Mouse (Mus musculus): ENCODE data around the gene Rimklb.

- TF ChIP-seq CTCF (conservative IDR thresholded peaks at IDR 0.05; ENCODE audit: low read length) (no peak), POU5F1 (IDR thresholded peaks at IDR 0.05; ENCODE audit: borderline replicate concordance, low read length) (no peak), NANOG (IDR thresholded peaks at IDR 0.05; ENCODE audit: borderline replicate concordance, low read length) (no peak)
These were observed 24.0 kb upstream of the Rimklb start for GRCm38 (mm10) chr6:122522595-122522994.

Data from E14TG2a.4 (cell line).